Mouse (Mus musculus): ENCODE results near the gene Qk. TPM values are rescaled to one million over a fixed set of nuclear protein-coding genes. Genes with fewer than 3 reads are reported as not detected.

Qk gene
- 40.5 and 47.0 TPM in 2 replicates for polyA plus RNA-seq (2016; fragmentation: Nextera tagmentation; extraction: Ambion mirVana)

- Histone ChIP-seq H3K4me1 (peaks cover 37% of the 10 kb centered on the region), H3K27me3 (ENCODE audit: poor library complexity, severe bottlenecking) (no peaks in the 10 kb centered on the region), H3K9me3 (no peaks in the 10 kb centered on the region; the same call in 1 of the 2 replicates), H3K4me3 (peak within 1 kb of the TSS; percentile 88), H3K36me3 (replicated peaks) (peaks cover 7% of the 10 kb centered on the region), H3K27ac (peak within 1 kb of the TSS; percentile 99)
- under 1% methylated on average over 82 of the region's 86 CpGs for WGBS
- peak; percentile 91 for DNase-seq (ENCODE audit: extremely low spot score, low spot score)
Observed at GRCm38 (mm10) chr17:10319685-10320455, at the start of gene Qk. Qk (minus strand) TSS chr17:10319854.

GRCm38 (mm10) chr17:10367044-10367443 is 47.4 kb upstream of the Qk start:
- DNase-seq (ENCODE audit: extremely low spot score, low spot score): no peak
- Histone ChIP-seq H3K4me1 (peaks cover 21% of the 10 kb centered on the region), H3K4me3 (no peak overlapping the region), H3K27me3 (ENCODE audit: poor library complexity, severe bottlenecking) (no peaks in the 10 kb centered on the region), H3K27ac (no peak overlapping the region), H3K9me3 (no peaks in the 10 kb centered on the region), H3K36me3 (replicated peaks) (no peaks in the 10 kb centered on the region)
- 85% methylated on average over 5 of the region's 5 CpGs for WGBS

- H3K36me3 ChIP-seq (replicated peaks): no peaks in the 10 kb centered on the region
- H3K27ac ChIP-seq: no peak overlapping the region
- no peak for DNase-seq (ENCODE audit: extremely low spot score, low spot score)
- 85% methylated on average over 4 of the region's 4 CpGs for WGBS
- no peak overlapping the region for H3K4me3 ChIP-seq
- no peaks in the 10 kb centered on the region for H3K27me3 ChIP-seq (ENCODE audit: poor library complexity, severe bottlenecking)
- no peaks in the 10 kb centered on the region for H3K9me3 ChIP-seq
- H3K4me1 ChIP-seq: peaks cover 21% of the 10 kb centered on the region
Observed at GRCm38 (mm10) chr17:10366577-10366976, 46.9 kb upstream of the Qk start.

GRCm38 (mm10) chr17:10365501-10366482 is 46.1 kb upstream of the Qk start:
- H3K36me3 ChIP-seq (replicated peaks): no peaks in the 10 kb centered on the region
- no peak overlapping the region for H3K4me3 ChIP-seq
- 76% methylated on average over 13 of the region's 13 CpGs for WGBS
- no peaks in the 10 kb centered on the region for H3K27me3 ChIP-seq (ENCODE audit: poor library complexity, severe bottlenecking)
- H3K27ac ChIP-seq: no peak overlapping the region
- H3K9me3 ChIP-seq: no peaks in the 10 kb centered on the region
- DNase-seq (ENCODE audit: extremely low spot score, low spot score): no peak
- H3K4me1 ChIP-seq: peaks cover 21% of the 10 kb centered on the region

- peaks cover 21% of the 10 kb centered on the region for H3K4me1 ChIP-seq
- no peak overlapping the region for H3K27ac ChIP-seq
- no peaks in the 10 kb centered on the region for H3K27me3 ChIP-seq (ENCODE audit: poor library complexity, severe bottlenecking)
- WGBS: 95% methylated on average over 3 of the region's 3 CpGs
- no peak overlapping the region for H3K4me3 ChIP-seq
- H3K9me3 ChIP-seq: no peaks in the 10 kb centered on the region
- DNase-seq (ENCODE audit: extremely low spot score, low spot score): no peak
- no peaks in the 10 kb centered on the region for H3K36me3 ChIP-seq (replicated peaks)
Observed at GRCm38 (mm10) chr17:10363151-10363550, 43.5 kb upstream of the Qk start.

GRCm38 (mm10) chr17:10361882-10362291 is 42.2 kb upstream of the Qk start:
- 93% methylated on average over 7 of the region's 7 CpGs for WGBS
- Histone ChIP-seq H3K4me1 (peaks cover 23% of the 10 kb centered on the region), H3K36me3 (replicated peaks) (no peaks in the 10 kb centered on the region), H3K27me3 (ENCODE audit: poor library complexity, severe bottlenecking) (no peaks in the 10 kb centered on the region), H3K9me3 (no peaks in the 10 kb centered on the region), H3K4me3 (no peak overlapping the region), H3K27ac (no peak overlapping the region)
- no peak for DNase-seq (ENCODE audit: extremely low spot score, low spot score)

GRCm38 (mm10) chr17:10360738-10361137 is 41.1 kb upstream of the Qk start:
- H3K27ac ChIP-seq: no peak overlapping the region
- no peaks in the 10 kb centered on the region for H3K9me3 ChIP-seq
- DNase-seq (ENCODE audit: extremely low spot score, low spot score): no peak
- H3K4me1 ChIP-seq: peaks cover 29% of the 10 kb centered on the region
- H3K4me3 ChIP-seq: no peak overlapping the region
- no peaks in the 10 kb centered on the region for H3K27me3 ChIP-seq (ENCODE audit: poor library complexity, severe bottlenecking)
- no peaks in the 10 kb centered on the region for H3K36me3 ChIP-seq (replicated peaks)
- WGBS: 91% methylated on average over 4 of the region's 4 CpGs

GRCm38 (mm10) chr17:10359466-10359865 is 39.8 kb upstream of the Qk start:
- Histone ChIP-seq H3K9me3 (no peaks in the 10 kb centered on the region), H3K27ac (peak overlapping the region; percentile 44), H3K36me3 (replicated peaks) (no peaks in the 10 kb centered on the region), H3K4me3 (no peak overlapping the region), H3K4me1 (peaks cover 29% of the 10 kb centered on the region), H3K27me3 (ENCODE audit: poor library complexity, severe bottlenecking) (no peaks in the 10 kb centered on the region)
- DNase-seq (ENCODE audit: extremely low spot score, low spot score): no peak
- 73% methylated on average over 14 of the region's 14 CpGs for WGBS

GRCm38 (mm10) chr17:10357348-10357747 is 37.7 kb upstream of the Qk start:
- H3K4me1 ChIP-seq: peaks cover 29% of the 10 kb centered on the region
- no peaks in the 10 kb centered on the region for H3K9me3 ChIP-seq
- no peak for DNase-seq (ENCODE audit: extremely low spot score, low spot score)
- H3K36me3 ChIP-seq (replicated peaks): no peaks in the 10 kb centered on the region
- 88% methylated on average over 12 of the region's 12 CpGs for WGBS
- H3K27me3 ChIP-seq (ENCODE audit: poor library complexity, severe bottlenecking): no peaks in the 10 kb centered on the region
- H3K4me3 ChIP-seq: no peak overlapping the region
- H3K27ac ChIP-seq: no peak overlapping the region

GRCm38 (mm10) chr17:10356294-10356693 is 36.6 kb upstream of the Qk start:
- WGBS: 51% methylated on average over 6 of the region's 6 CpGs
- no peaks in the 10 kb centered on the region for H3K27me3 ChIP-seq (ENCODE audit: poor library complexity, severe bottlenecking)
- DNase-seq (ENCODE audit: extremely low spot score, low spot score): no peak
- 0 out of 2 replicates have a peak overlapping the region, but pooled peaks have one; percentile 36 for H3K27ac ChIP-seq
- no peaks in the 10 kb centered on the region for H3K36me3 ChIP-seq (replicated peaks)
- no peaks in the 10 kb centered on the region for H3K9me3 ChIP-seq
- peaks cover 29% of the 10 kb centered on the region for H3K4me1 ChIP-seq
- no peak overlapping the region for H3K4me3 ChIP-seq

GRCm38 (mm10) chr17:10355746-10356145 is 36.1 kb upstream of the Qk start:
- DNase-seq (ENCODE audit: extremely low spot score, low spot score): no peak
- Histone ChIP-seq H3K4me1 (peaks cover 25% of the 10 kb centered on the region), H3K4me3 (no peak overlapping the region), H3K27me3 (ENCODE audit: poor library complexity, severe bottlenecking) (no peaks in the 10 kb centered on the region), H3K9me3 (no peaks in the 10 kb centered on the region), H3K27ac (peak overlapping the region; percentile 36; the same call in 1 of the 2 replicates), H3K36me3 (replicated peaks) (no peaks in the 10 kb centered on the region)
- 38% methylated on average over 8 of the region's 8 CpGs for WGBS

GRCm38 (mm10) chr17:10338286-10338685 is 18.6 kb upstream of the Qk start:
- no peaks in the 10 kb centered on the region for H3K9me3 ChIP-seq
- peaks cover 58% of the 10 kb centered on the region for H3K4me1 ChIP-seq
- H3K27ac ChIP-seq: peak overlapping the region; percentile 58
- DNase-seq (ENCODE audit: extremely low spot score, low spot score): no peak
- WGBS: 80% methylated on average over 10 of the region's 10 CpGs
- H3K27me3 ChIP-seq (ENCODE audit: poor library complexity, severe bottlenecking): no peaks in the 10 kb centered on the region
- no peak overlapping the region for H3K4me3 ChIP-seq
- no peaks in the 10 kb centered on the region for H3K36me3 ChIP-seq (replicated peaks)

Measured in forebrain, embryonic 10.5 days (tissue).